Mouse (Mus musculus): ENCODE results near the gene Ache.
A peak's percentile ranks its signal among the peaks of the same experiment; 100 is the strongest.

DNA sequence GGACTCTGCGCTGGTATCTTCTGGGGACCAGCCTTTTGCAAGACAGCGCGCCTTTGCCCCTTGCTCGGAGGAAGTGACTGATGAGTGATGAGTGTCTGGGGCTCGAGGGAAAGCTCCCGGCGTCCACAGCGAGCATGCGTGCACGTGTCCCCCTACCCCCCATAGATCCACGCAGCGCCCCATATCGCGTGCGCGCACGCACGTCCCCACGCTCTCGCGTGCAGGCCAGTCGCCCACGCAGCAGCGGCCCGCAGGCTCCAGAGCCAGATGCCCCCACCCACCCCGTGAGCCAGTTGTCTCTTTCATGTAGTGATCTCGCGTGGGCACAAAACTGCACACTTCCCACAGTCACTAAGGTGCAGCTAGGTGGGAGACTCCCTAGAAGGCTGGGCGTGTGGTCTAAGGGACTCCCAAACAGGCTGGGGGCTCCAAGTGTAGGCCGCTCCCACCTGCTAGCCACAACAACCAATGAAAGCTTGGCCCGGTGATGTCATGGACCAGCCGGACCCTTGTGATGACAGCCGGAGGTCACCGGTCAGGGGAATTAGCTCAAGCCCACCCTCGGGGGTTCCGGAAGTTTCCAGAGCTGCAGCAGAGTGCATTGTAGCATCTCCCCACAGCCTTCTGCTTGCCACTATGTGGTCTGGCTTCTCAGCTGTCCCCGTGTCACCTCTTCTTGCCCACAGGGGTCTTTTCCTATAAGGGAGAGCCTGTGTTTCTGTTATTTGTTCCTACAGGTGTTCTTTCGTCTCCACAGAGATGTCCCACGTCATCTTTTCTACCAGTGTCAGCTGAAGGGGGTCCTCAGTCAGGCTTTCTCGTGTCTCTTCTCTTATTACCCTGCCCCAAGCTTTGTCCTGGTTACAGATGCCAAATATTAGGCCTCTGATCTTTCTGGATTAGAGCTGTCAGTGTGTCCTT lies at the start of gene Ache:
- TF ChIP-seq HCFC1 (IDR thresholded peaks at IDR 0.05; ENCODE audit: low read depth, low read length) (no peak; the same call in 1 of the 2 replicates), TCF12 (IDR thresholded peaks at IDR 0.05; ENCODE audit: low read depth, low read length) (no peak), CHD1 (IDR thresholded peaks at IDR 0.05; ENCODE audit: low read depth, low read length) (0 out of 2 replicates have a peak, but pooled peaks have one; percentile 42), BHLHE40 (IDR thresholded peaks at IDR 0.05; ENCODE audit: borderline replicate concordance, low read depth, low read length) (peak; percentile 63; the same call in 1 of the 2 replicates), UBTF (IDR thresholded peaks at IDR 0.05; ENCODE audit: borderline replicate concordance, insufficient read depth, low read depth, low read length) (no peak), EP300 (IDR thresholded peaks at IDR 0.05; ENCODE audit: low read depth in 1 of 2, low read length in 2 of 2) (no peak; a peak in 1 of 4 replicates), GATA1 (IDR thresholded peaks at IDR 0.05; ENCODE audit: low read depth, low read length) (no peak), CTCF (IDR thresholded peaks at IDR 0.05 in 2 of 3, conservative IDR thresholded peaks at IDR 0.05 in 1 of 3; ENCODE audit: control insufficient read depth in 1 of 3, insufficient read depth in 1 of 3, low read depth in 2 of 3, low read length in 3 of 3, poor library complexity in 1 of 3, severe bottlenecking in 1 of 3) (no peak; a peak in 1 of 6 replicates), POLR2A (IDR thresholded peaks at IDR 0.05; ENCODE audit: control insufficient read depth in 1 of 2, insufficient read depth in 1 of 2, low read depth in 1 of 2, low read length in 2 of 2, poor library complexity in 1 of 2) (peak; percentile 8 to 36; a peak in 1 of 4 replicates), NELFE (IDR thresholded peaks at IDR 0.05; ENCODE audit: low read depth, low read length) (no peak), POLR2AphosphoS2 (IDR thresholded peaks at IDR 0.05; ENCODE audit: low read length) (no peak), SMC3 (IDR thresholded peaks at IDR 0.05; ENCODE audit: low read depth, low read length) (peak; percentile 21; the same call in 1 of the 2 replicates)

Data from MEL (cell line).